Mouse (Mus musculus): ENCODE data around the gene Gm36028. TPM values are rescaled to one million over a fixed set of nuclear protein-coding genes. Genes with fewer than 3 reads are reported as not detected.
A peak's percentile ranks its signal among the peaks of the same experiment; 100 is the strongest.

Gene Gm36028
- polyA plus RNA-seq, 1 experiment from 2014 or later = 1.1 TPM

DNA sequence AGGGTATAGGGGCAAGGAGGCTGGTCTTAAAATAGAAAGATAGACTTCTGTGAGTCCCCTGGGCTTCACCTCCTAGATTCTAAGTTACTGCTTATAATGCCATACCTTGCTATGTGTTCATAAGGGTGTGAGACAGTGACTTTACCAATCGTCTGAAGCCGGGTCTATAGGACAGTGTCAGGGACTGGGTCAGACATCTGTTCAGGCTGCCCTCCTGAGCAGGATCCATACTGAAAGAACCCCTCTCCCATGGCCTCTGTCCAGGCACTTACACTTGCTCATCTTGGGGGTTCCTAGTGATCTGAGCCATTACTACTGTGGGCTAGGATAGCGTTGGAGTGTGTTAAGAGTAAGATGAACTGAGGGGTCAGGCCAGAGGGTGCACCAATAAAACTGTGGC, 34.7 kb downstream of the Gm36028 start:
- H3K27ac ChIP-seq = no peak overlapping the region
- no peaks in the 10 kb centered on the region for H3K9me3 ChIP-seq
- no peak overlapping the region for H3K4me3 ChIP-seq (replicated peaks)
- 98% methylated on average over 3 of the region's 3 CpGs for WGBS
- ATAC-seq (ENCODE audit: insufficient read depth, low FRiP score, low read depth) = no peak
- H3K27me3 ChIP-seq (replicated peaks) = no peaks in the 10 kb centered on the region
- peaks cover 64% of the 10 kb centered on the region for H3K36me3 ChIP-seq
- no peak overlapping the region for H3K9ac ChIP-seq
- H3K4me2 ChIP-seq = no peak overlapping the region
- H3K4me1 ChIP-seq = no peaks in the 10 kb centered on the region

DNA sequence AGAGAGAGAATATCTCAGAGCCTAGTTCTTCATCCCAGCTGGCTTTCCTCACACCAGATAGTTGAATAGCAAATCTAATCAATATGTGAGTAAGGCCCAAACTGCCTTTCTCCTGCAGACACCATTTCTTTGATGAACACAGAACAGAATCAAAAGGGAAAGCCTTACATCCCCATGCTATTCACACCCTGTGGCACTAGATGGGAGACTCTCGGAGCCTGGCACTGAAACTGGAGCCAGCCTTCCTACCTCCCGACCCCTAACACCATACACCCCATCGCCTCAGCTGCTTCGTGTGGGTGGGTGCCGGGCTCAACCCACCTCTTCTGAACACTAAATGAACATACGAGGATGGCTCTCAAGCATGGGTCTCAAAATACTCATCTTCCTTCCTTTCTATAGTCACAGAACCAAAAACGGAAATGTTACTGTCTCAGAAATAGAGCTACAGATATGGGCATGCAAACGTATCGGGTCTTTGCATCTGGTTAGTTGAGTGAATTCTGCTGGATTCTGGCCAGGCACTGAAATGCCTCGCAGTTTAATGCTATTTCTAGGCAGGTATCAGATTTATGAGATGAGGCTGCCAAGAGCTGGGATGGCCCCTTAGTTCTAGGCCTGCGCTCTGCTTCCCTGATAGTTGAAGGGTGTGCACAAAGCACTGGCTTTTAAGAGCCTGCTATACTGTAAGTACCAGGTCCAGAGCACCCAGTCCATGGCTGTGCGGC, 36.0 kb downstream of the Gm36028 start:
- Histone ChIP-seq H3K4me1 (no peaks in the 10 kb centered on the region), H3K9me3 (no peaks in the 10 kb centered on the region), H3K4me3 (replicated peaks) (no peak overlapping the region), H3K4me2 (no peak overlapping the region), H3K36me3 (peaks cover 58% of the 10 kb centered on the region), H3K27me3 (replicated peaks) (no peaks in the 10 kb centered on the region), H3K27ac (no peak overlapping the region), H3K9ac (no peak overlapping the region)
- ATAC-seq (ENCODE audit: insufficient read depth, low FRiP score, low read depth) = no peak
- 80% methylated on average over 12 of the region's 12 CpGs for WGBS

DNA sequence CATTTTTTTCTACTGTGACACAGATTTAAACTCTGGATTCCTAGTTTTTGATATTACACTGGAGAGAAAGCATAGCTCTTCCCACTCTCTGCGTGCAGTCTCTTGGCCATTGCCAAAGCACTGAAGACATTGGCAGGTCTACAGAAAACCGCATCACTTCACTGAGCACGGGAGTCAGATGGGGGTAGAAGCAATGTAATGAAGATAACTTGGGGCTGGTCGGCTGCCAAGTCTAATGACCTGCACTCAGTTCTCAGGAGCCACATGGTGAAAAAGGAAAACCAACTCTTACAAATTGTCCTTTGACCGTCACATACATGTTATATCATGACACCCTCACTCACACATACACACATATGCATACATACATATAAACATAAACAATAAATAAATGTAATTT, 37.0 kb downstream of the Gm36028 start:
- 79% methylated on average over 5 of the region's 5 CpGs for WGBS
- peaks cover 54% of the 10 kb centered on the region for H3K36me3 ChIP-seq
- no peak overlapping the region for H3K9ac ChIP-seq
- H3K27ac ChIP-seq = no peak overlapping the region
- H3K27me3 ChIP-seq (replicated peaks) = no peaks in the 10 kb centered on the region
- H3K4me1 ChIP-seq = no peaks in the 10 kb centered on the region
- no peaks in the 10 kb centered on the region for H3K9me3 ChIP-seq
- no peak overlapping the region for H3K4me2 ChIP-seq
- H3K4me3 ChIP-seq (replicated peaks) = no peak overlapping the region
- ATAC-seq (ENCODE audit: insufficient read depth, low FRiP score, low read depth) = no peak

DNA sequence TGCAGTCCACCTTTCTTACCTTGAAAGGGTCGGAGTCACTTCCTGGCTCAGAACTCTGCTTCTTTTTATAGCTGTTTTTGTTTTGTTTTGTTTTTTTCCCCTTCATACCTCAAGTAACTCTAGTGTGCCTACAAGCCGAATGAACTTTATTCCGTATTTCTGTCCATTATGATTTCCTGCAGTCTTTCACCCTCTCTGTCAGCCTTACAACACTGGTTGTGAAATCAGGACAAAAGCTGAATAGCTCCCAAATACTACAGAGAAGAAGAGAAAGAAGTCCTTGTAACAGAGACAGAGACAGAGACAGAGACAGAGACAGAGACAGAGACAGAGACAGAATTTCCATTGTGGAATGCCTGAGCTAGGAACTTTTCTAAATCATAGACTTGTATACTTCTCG, 43.0 kb downstream of the Gm36028 start:
- Histone ChIP-seq H3K27ac (no peak overlapping the region), H3K9ac (no peak overlapping the region), H3K4me2 (no peak overlapping the region), H3K4me1 (peaks cover 10% of the 10 kb centered on the region), H3K27me3 (replicated peaks) (no peaks in the 10 kb centered on the region), H3K36me3 (peaks cover 26% of the 10 kb centered on the region), H3K9me3 (no peaks in the 10 kb centered on the region), H3K4me3 (replicated peaks) (no peak overlapping the region)
- ATAC-seq (ENCODE audit: insufficient read depth, low FRiP score, low read depth) = no peak
- WGBS = 97% methylated on average over 4 of the region's 4 CpGs

DNA sequence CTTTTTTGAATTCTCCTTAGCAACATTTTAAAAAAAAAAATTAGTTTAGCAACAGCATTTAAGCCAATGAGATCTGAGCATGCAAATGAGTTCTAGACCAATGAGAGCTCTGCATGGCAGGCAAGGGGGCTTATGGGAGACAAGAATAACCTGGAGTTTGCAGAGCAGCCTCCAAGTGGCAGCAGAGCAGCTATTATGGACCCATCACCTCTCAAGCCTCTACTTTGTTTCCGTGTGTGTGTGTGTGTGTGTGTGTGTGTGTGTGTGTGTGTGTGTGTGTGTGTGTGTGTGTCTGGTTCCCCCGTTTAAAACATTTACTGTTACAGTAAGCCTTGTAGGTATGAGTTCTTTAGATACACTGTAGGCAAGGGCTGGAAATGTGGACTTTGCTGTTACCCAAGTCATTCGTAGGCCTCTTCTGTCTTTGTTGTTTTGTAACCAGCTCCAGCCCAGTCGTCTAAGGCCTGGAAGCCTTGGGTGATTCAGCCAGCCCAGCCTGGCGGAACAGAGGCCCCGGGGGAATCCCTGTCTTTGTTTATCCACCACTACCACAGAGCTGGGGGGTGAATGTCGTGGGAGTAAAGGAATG, 46.5 kb downstream of the Gm36028 start:
- peaks cover 8% of the 10 kb centered on the region for H3K36me3 ChIP-seq
- H3K4me2 ChIP-seq = no peak overlapping the region
- H3K9ac ChIP-seq = no peak overlapping the region
- peak overlapping the region; percentile 77 for H3K27ac ChIP-seq
- H3K4me3 ChIP-seq (replicated peaks) = no peak overlapping the region
- H3K27me3 ChIP-seq (replicated peaks) = no peaks in the 10 kb centered on the region
- ATAC-seq (ENCODE audit: insufficient read depth, low FRiP score, low read depth) = peak; percentile 89
- WGBS = 22% methylated on average over 7 of the region's 7 CpGs
- peaks cover 22% of the 10 kb centered on the region for H3K4me1 ChIP-seq
- no peaks in the 10 kb centered on the region for H3K9me3 ChIP-seq

DNA sequence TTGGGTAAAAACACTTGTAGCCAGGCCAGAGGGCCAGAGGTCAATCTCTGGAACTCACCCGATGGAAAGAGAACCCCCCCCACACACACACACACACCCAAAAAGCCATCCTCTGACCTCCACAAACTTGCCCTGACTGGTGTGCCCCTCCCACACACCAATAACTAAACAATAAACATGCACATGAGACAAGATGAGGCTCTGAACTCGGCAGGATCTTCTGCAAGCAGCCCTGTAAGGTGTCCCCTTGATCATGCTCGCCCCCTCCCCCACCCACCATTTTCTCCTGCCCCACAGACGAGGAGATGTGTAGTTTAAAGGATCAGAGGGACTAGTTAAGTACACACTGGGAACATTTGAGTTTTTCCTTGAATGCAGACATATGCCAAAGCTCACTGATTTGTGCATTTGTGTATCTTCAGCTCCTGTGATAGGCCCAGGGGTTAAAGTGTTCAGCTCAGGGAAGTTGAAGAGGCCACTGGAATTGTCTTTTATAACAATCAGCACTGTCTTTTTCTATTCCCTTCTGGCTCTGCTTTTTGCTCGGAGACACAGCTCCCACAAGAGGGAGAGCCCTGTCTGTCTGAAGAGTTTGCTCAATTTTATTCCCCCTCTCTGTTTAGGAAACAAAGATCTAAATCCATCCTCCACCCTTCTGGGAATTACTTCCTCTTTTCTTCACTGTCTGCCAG, 47.1 kb downstream of the Gm36028 start:
- no peak for ATAC-seq (ENCODE audit: insufficient read depth, low FRiP score, low read depth)
- Histone ChIP-seq H3K4me2 (peak overlapping the region; percentile 8; the same call in 1 of the 2 replicates), H3K36me3 (peaks cover 7% of the 10 kb centered on the region; the same call in 1 of the 2 replicates), H3K27ac (peak overlapping the region; percentile 77), H3K27me3 (replicated peaks) (no peaks in the 10 kb centered on the region), H3K4me3 (replicated peaks) (no peak overlapping the region), H3K9me3 (no peaks in the 10 kb centered on the region), H3K9ac (no peak overlapping the region), H3K4me1 (peaks cover 27% of the 10 kb centered on the region)
- 25% methylated on average over 5 of the region's 5 CpGs for WGBS

DNA sequence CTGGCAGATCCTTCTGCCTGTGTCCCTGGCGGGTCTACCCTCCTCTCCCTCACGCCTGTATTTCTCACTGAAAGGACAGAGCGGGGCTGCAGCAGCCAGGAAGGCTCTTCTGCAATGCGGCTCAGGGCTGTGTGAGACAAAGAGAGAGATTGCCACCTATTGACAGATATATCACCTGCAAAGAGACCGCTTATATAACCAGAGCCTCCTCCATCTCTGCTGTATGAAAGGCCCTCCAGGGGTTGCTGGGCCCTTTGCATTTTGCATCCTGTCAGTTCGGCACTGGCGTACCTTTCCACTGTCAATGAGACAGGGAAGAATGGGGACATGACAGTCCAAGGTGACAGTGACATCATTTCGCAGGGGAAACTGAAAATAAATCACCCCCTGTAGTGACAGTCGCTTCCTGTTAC, 48.5 kb downstream of the Gm36028 start:
- Histone ChIP-seq H3K4me2 (no peak overlapping the region), H3K9ac (no peak overlapping the region), H3K27me3 (replicated peaks) (no peaks in the 10 kb centered on the region), H3K4me3 (replicated peaks) (no peak overlapping the region), H3K9me3 (no peaks in the 10 kb centered on the region), H3K4me1 (peaks cover 33% of the 10 kb centered on the region), H3K27ac (peak overlapping the region; percentile 37; the same call in 1 of the 2 replicates), H3K36me3 (0 out of 2 replicates have a peak, but pooled peaks cover 3% of the 10 kb centered on the region)
- ATAC-seq (ENCODE audit: insufficient read depth, low FRiP score, low read depth) = no peak
- WGBS = 50% methylated on average over 9 of the region's 9 CpGs

DNA sequence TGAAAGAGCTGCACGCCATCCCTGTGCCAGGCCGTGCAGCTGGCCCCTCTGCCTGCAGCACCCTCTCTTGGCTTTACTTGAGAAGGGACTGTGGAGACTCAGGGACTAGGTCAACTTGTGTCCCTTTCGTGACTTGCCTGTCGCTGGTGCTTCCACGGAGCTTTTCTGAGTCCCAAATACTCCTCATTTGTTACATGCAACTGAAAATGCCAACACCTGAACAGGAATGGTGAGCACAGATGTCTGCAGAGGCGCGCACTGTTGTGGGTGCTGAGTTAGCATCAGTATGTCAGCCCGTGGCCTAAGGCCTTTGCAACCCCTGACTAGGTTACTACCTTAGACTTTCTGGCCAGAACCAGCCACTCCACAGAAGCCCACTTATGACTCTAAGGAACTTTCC, 49.1 kb downstream of the Gm36028 start:
- 74% methylated on average over 8 of the region's 8 CpGs for WGBS
- Histone ChIP-seq H3K4me1 (peaks cover 37% of the 10 kb centered on the region), H3K27ac (peak overlapping the region; percentile 37; the same call in 1 of the 2 replicates), H3K4me3 (replicated peaks) (no peak overlapping the region), H3K4me2 (no peak overlapping the region), H3K9me3 (no peaks in the 10 kb centered on the region), H3K27me3 (replicated peaks) (no peaks in the 10 kb centered on the region), H3K36me3 (0 out of 2 replicates have a peak, but pooled peaks cover 3% of the 10 kb centered on the region), H3K9ac (no peak overlapping the region)
- ATAC-seq (ENCODE audit: insufficient read depth, low FRiP score, low read depth) = no peak

DNA sequence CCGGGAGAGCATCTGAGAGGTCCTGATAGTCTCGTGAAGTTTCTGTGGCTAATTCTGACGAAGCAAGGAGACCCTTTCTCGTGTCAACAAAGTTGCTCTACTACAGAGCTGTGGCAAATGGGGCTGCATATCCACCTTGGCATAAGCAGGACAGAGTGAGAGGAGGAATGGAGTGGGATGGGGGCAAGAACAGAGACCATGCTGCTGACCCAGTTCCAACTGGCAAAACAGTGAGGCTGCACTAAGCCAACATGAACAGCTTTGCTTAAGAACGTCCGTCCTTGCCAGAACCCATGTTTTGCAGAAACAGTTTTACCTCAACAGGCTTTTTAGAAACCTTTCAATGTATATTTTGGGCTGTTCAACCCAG, 51.3 kb downstream of the Gm36028 start:
- Histone ChIP-seq H3K27me3 (replicated peaks) (no peaks in the 10 kb centered on the region), H3K4me2 (peak overlapping the region; percentile 27; the same call in 1 of the 2 replicates), H3K27ac (peak overlapping the region; percentile 89), H3K9ac (no peak overlapping the region), H3K4me1 (peaks cover 42% of the 10 kb centered on the region), H3K4me3 (replicated peaks) (no peak overlapping the region), H3K36me3 (peaks cover 9% of the 10 kb centered on the region; the same call in 1 of the 2 replicates), H3K9me3 (no peaks in the 10 kb centered on the region)
- 54% methylated on average over 6 of the region's 6 CpGs for WGBS
- no peak for ATAC-seq (ENCODE audit: insufficient read depth, low FRiP score, low read depth)

DNA sequence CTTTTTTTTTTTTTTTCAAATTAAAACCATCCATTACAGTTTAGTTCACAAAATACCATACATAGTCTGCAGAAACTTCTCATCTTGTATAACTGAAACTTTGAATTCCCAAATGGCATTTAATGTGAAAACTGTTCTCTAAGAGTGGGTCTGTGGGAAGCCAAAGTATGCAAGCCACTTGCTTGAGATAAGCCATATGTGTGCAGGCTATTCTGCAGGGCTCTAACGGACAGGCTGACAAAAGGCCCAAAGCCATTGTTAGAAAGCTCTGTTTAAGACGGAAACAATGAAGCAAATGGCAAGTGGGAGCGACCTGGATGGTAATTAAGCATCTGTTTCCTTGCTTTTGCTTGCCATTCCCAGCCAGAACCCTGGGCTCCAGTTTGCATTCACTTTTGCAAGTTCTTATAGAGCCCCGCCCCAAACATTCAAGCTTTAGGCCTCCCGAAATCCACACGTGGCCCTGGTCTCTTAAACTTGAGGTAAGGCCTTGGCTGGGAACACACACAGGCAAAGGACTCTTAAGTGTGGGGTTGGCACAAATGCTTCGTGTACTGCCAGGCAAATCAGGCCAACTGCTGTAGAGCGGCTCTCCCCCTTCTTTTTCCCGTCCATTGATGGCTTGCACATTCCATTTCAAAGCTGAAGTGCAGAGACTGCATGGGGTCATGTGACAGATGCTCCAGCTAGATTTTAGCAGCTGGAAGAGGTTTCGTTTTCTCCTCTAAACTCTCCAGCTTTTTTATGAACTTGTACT, 51.9 kb downstream of the Gm36028 start:
- H3K4me1 ChIP-seq = peaks cover 41% of the 10 kb centered on the region
- H3K27ac ChIP-seq = peak overlapping the region; percentile 89
- 0 out of 2 replicates have a peak, but pooled peaks have one; percentile 7 for ATAC-seq (ENCODE audit: insufficient read depth, low FRiP score, low read depth)
- H3K4me3 ChIP-seq (replicated peaks) = no peak overlapping the region
- 44% methylated on average over 10 of the region's 10 CpGs for WGBS
- peak overlapping the region; percentile 13; the same call in 1 of the 2 replicates for H3K4me2 ChIP-seq
- no peaks in the 10 kb centered on the region for H3K9me3 ChIP-seq
- H3K36me3 ChIP-seq = peaks cover 12% of the 10 kb centered on the region; the same call in 1 of the 2 replicates
- H3K9ac ChIP-seq = no peak overlapping the region
- no peaks in the 10 kb centered on the region for H3K27me3 ChIP-seq (replicated peaks)

DNA sequence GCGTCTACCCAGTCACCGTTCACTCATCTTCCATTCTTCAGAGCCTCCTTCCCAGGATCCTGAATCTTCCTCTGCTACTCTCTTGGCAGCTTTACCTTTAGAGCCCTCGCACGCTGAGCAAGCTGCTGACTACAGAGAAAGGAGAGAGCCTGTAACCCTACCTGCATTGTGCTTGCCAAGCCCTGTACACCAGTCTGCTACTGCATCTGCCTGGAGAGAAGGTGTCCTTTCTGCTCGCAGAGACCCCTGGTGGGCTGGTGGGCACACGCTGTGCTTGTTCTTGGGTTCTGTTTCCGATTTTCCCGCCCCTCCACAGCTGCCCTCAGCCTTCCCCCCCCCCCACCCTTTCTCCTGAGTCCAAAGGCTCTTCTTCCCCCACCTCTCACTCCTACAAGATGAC, 53.7 kb downstream of the Gm36028 start:
- Histone ChIP-seq H3K36me3 (peaks cover 22% of the 10 kb centered on the region; the same call in 1 of the 2 replicates), H3K27ac (peak overlapping the region; percentile 31; the same call in 1 of the 2 replicates), H3K4me2 (no peak overlapping the region), H3K9ac (no peak overlapping the region), H3K4me3 (replicated peaks) (no peak overlapping the region), H3K4me1 (peaks cover 26% of the 10 kb centered on the region; the same call in 1 of the 2 replicates), H3K9me3 (no peaks in the 10 kb centered on the region), H3K27me3 (replicated peaks) (no peaks in the 10 kb centered on the region)
- WGBS = 78% methylated on average over 8 of the region's 8 CpGs
- no peak for ATAC-seq (ENCODE audit: insufficient read depth, low FRiP score, low read depth)

Data from stomach, embryonic 15.5 days (tissue).